Mouse (Mus musculus) left cerebral cortex, postnatal 10 days (tissue): ENCODE measurements around the gene Fam53b. TPM values are rescaled to one million over a fixed set of nuclear protein-coding genes. Genes with fewer than 3 reads are reported as not detected.
A peak's percentile ranks its signal among the peaks of the same experiment; 100 is the strongest.

Experiments
- DNase-seq, 2 experiments: peaks; one replicate each; pipeline ENCODE4 v3.0.0; 2021 to 2022; ENCODE audit warnings: low spot score in 2 of 2, mixed read lengths in 1 of 2; ENCODE audit errors: extremely low spot score in 1 of 2
- intact Hi-C: fragments of 180-260 bp; cut with DNase I; formaldehyde crosslinking; loops from one replicate; pipeline ENCODE4 v1.15.1; 2025
- total RNA-seq, 2 experiments: library from RNA; stranded (reverse); gene quantifications; 2 replicates each; pipeline ENCODE4 v1.2.3; 2021

Gene Fam53b
- total RNA-seq, 2 experiments from 2014 or later = 13.9 to 14.5 TPM

GRCm38 (mm10) chr7:132754389-132754750 lies 59.3 kb downstream of the Fam53b start:
- intact Hi-C loops = no loop called here
- DNase-seq = peak in 1 of 2 experiments; percentile 71

- intact Hi-C loops = no loop called here
- no peak for DNase-seq
Observed at GRCm38 (mm10) chr7:132753518-132754388, 59.9 kb downstream of the Fam53b start.

- no peak for DNase-seq
- intact Hi-C loops = no loop called here
Observed at GRCm38 (mm10) chr7:132751716-132752115, 62.0 kb downstream of the Fam53b start.

- no peak for DNase-seq
- intact Hi-C loops = no loop called here
Observed at GRCm38 (mm10) chr7:132749504-132749903, 64.2 kb downstream of the Fam53b start.

- no peak for DNase-seq
Observed at GRCm38 (mm10) chr7:132748076-132748769, 65.5 kb downstream of the Fam53b start.

DNA sequence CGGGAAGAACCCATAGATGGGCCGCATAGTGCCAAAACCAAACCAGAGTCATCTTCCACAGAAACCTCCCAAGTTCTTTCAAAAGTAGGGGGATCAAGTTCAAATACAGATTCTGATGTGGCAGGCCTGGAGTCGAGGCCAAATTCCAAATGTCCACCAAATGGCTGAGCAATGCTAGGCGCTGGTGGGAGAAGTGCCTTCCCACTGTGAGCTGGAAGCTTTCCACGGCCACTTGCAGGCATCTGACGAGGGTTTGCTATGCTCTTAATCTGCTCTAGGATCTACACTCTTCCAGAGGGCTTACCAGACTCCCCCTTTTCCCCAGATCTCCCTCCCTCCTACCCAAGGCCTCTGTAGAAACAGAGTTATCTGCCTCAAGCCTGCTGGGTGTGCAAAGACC lies 66.6 kb downstream of the Fam53b start:
- intact Hi-C loops = no loop called here
- no peak for DNase-seq

More at GRCm38 (mm10) chr7:132748076-132748769, 65.5 kb downstream of the Fam53b start:
- intact Hi-C loops = no loop called here

GRCm38 (mm10) chr7:132742912-132743311 lies 70.8 kb downstream of the Fam53b start:
- DNase-seq = no peak
- intact Hi-C loops = no loop called here

DNA sequence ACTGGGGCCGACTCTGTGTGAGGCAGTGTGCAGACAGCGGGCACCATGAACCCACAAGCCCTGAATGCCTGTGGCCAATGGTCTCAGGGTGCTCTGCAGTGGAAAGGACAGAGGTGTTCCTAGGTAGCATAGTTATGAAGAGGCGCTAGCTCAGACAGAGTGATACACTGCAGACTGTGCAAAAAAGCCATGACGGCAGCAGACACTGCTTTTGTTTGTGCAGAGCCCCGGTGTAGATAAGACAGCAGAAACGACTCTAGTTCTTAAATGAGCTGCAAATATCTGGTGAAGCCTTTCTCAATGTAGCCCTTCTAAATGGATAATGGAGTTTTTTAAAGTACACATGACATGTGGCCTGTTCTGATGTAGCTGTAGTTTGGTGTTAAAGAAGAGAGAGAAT lies 73.9 kb downstream of the Fam53b start:
- intact Hi-C loops = loop anchor here (5.0 kb wide), 1 partner anchor 72 kb away; the partner anchor contains the start of gene Fam53b
- DNase-seq = no peak

- no peak for DNase-seq
- intact Hi-C loops = loop anchor here (5.0 kb wide), 1 partner anchor 73 kb away; the partner anchor contains the start of gene Fam53b
Observed at GRCm38 (mm10) chr7:132738844-132739243, 74.8 kb downstream of the Fam53b start.

DNA sequence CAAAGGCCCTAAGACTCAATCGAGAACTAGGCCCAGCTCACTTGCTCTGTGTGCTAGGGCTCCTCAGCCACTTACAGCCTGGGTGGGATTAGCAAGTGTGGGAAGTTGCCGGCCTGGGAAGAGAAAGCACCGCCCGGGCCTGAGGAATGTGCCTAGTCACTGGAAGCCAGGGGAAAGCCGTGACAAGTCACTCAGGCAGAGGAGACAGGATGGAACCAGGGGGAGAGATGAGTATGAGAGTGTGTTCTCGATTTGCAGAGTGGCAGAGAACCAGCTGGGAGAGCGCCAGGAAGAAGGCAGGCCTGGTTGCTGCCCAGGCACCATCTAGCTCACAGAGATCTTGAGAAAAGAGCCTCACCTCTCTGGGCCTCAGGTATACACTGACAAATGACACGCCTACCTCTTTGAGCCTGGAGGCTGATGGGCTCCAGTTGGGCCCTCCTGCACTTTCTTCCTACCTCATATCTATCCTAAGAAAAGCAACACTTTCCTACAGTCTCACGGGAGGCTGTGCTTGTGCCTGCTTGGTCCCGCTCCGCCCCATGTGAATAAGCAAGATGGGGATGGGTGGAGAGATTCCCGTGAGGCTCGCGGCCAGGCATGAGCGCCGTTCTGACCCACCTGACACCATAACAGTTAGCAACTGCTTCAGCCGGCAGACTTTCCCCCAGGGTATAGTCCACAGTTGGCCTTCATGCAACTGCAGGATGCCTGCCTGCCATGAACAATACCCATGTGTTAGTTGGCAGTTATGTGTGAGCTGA lies 77.4 kb downstream of the Fam53b start:
- intact Hi-C loops = loop anchor here (5.0 kb wide), 1 partner anchor 76 kb away; the partner anchor contains the start of gene Fam53b
- DNase-seq = peak in 1 of 2 experiments; percentile 82

DNA sequence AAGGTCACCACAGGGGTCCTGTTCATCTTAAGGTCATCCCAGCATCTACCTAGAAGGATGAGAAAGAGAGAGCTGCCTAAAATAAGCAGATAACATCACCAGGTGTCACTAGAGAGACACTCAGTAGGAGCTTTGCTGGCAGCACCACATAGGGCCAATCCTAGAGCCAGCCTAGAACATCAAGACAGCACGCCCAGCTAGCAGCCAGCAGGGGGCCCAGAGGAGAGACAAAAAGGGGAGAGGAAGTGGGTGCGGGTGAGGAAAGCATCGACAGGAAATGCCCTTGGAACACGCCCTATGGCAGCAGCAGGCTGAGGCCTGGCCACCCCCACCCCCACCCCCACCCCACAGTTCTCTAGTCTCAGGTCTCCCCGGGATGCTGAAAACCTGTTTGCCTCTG lies 78.5 kb downstream of the Fam53b start:
- intact Hi-C loops = loop anchor here (5.0 kb wide), 1 partner anchor 77 kb away; the partner anchor contains the start of gene Fam53b
- DNase-seq = peak in 1 of 2 experiments; percentile 79

DNA sequence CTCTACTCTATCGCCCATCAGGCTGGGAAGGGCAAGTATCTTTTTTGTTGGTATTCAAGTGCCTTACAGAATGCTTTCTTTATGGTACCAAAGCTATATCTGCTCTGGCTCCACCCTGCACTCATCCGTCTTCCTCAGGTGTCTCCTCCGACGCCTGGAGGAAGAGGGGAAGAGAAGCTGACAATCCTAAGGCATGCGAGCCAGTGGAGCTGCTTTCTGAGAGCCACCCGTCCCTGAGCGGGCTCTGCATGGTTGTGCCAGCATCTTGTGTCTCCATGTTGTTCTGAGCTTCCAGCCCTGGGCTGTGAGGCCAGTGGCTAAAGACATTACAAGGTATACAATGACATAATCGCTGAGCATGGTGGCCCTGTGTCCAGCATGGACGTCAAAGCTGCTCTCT lies 79.5 kb downstream of the Fam53b start:
- no peak for DNase-seq
- intact Hi-C loops = no loop called here

DNA sequence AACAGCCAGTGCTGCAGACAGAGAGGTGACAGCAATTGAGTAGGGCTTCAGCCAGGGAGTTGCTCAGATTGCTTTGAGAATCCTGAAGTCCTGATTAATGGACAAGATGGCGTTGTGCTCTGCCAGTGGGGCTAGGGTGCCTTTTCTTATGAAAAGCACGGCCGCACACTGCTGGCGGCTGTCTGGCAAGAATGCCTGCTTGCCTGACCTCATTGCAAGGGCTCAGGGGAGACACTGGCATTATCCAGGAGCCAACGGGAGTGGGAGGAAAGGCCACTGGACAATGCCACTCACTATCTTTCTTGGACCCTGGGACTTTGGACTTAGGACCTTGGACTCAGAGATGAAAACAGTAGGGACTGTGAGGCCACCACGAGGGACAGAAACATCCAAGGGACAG lies 80.2 kb downstream of the Fam53b start:
- no peak for DNase-seq
- intact Hi-C loops = no loop called here

- no peak for DNase-seq
- intact Hi-C loops = no loop called here
Observed at GRCm38 (mm10) chr7:132732136-132732789, 81.4 kb downstream of the Fam53b start.

- intact Hi-C loops = no loop called here
- DNase-seq = no peak
Observed at GRCm38 (mm10) chr7:132731558-132731957, 82.1 kb downstream of the Fam53b start.

DNA sequence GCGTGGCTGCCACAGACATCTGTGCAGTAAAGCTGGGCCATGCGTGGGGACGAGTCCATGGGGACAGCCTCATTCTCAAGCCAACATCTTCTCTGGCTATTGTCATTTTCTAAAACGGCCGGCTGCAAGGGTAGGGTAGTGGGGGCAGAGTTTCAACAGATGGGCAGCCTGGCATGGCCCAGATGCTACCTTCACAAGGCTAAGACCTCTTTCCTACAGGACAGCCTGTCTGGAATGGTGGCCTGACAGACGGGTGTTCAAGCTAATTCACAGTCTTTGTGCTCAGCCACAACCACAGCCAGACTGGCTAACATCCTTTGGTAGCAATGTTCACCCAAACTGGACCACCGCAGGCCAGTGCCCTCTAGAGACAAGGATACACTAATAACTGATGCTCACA lies 83.2 kb downstream of the Fam53b start:
- no peak for DNase-seq
- intact Hi-C loops = no loop called here

DNA sequence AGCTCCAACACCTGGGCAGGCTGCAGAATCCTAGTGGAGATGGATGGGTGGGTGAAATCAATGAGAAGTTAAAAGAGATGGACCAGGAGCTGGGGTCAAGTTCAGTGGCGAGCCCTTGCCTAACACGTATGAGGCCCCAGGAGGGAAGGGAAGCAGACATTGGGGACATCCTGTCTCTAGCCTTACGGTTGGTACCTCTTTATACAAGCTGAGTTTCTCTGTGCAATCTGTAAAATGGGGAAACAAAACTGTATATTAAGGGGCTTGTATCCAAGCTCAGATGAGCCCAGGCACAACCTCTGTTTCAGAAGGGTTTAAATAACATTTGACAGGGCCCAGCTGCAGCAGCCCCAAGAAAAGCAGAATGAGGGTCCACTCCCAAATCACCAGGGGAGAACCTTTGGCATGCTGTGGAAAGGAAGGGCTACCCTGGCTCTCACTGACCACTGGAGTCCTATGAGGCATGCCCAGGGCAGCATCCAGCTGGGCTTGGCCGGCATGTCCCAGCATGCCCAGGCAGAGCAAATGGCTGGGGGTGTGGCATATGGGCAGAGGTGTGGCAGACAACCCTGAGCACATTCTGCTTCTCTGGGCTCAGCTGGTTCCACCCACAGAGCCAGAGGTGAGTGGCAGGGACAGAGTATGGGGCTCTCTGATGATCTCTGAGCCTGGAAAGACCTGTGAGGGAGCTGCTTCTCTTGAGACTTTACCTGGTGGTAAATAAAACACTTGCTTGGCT lies 84.4 kb downstream of the Fam53b start:
- intact Hi-C loops = no loop called here
- DNase-seq = no peak
